Mouse (Mus musculus) stomach, postnatal 0 days (tissue): ENCODE measurements around the gene Kif7.

Experiments used
- CTCF ChIP-seq: IDR thresholded peaks from 2 replicates; pipeline ENCODE4 v1.5.1; 2016; ENCODE audit warnings: antibody characterized with exemption, low read depth, mild to moderate bottlenecking, moderate library complexity
- EP300 ChIP-seq: optimal IDR thresholded peaks from 2 replicates; pipeline ENCODE3; 2016; ENCODE audit warnings: antibody characterized with exemption

GRCm38 (mm10) chr7:79702755-79703154, 12.8 kb downstream of the Kif7 start:
- TF ChIP-seq CTCF (no peak), EP300 (no peak)
